Mouse (Mus musculus): ENCODE measurements around the gene Apol9b.
"Not testable (repeated sequence)": the region's sequence is repeated elsewhere in the genome, so short reads cannot be mapped to it uniquely, and the experiment has no call there.

Gene Apol9b

GRCm38 (mm10) chr15:77728739-77729138, at the start of gene Apol9b:
Gene Apol9b, plus strand, starts transcription at chr15:77729039.
- not testable (repeated sequence) for DNase-seq

GRCm38 (mm10) chr15:77683944-77684343, 44.9 kb upstream of the Apol9b start:
- DNase-seq = peak; percentile 55

DNA sequence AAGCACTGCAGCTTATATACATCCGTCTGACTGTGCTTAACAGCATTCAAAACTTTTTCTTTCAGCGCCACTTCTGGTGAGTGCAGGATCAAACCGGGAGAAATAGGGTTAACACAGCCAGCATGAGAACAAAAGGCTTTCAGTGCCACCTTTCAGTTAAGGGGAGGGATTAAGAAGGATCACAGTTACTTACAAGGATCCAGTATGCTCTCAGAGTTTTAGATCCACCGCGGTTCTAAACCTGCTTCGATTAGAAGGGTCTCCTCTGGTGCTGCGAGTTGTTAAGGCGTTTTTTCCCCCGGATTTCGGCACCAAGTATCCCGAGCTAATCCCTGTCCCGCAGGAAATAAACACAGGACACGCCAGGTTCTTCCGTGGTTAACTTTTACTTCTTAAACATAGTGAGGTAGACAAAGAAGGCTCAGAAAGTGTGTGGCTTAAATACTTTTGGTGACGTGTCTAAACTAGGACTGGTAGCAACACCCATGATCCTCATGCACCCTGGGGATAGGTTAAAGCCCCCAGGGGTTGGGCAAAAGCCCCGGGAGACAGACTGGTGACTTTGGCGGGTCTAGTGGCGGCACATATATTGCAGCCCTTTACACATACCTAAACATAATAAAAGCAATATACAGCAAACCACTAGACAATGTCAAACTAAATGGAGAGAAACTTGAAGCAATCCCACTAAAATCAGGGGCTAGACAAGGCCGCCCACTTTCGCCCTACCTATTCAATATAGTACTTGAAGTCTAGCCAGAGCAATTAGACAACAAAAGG, 37.1 kb upstream of the Apol9b start:
- DNase-seq = not testable (repeated sequence)

DNA sequence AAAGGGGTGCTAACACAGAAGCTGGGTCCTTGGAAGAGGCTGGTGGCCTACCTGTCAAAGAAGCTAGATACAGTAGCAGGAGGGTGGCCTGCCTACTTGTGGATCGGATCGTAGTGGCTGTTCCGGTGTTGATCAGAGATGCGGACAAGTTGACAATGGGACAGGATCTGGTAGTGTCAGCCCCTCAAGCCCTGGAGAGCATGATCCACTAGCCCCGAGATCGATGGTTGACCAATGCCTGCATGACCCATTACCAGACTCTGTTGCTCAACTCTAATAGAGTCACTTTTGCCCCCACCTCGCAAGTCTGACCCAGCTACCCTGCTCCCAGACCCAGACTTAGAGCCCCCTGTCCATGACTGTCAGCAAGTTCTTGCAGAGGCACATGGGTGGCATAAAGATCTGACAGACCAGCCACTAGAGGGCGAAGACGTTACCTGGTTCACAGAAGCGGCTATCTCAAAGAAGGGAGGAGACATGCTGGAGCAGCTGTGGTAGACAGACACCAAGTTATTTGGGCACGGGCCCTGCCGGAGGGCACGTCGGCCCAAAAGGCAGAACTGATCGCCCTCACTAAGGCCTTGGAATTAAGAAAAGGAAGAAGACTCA, 34.0 kb upstream of the Apol9b start:
- not testable (repeated sequence) for DNase-seq

GRCm38 (mm10) chr15:77698656-77699055, 30.2 kb upstream of the Apol9b start, which contains the start of gene Apol7e:
Gene Apol7e, plus strand, starts transcription at chr15:77698857.
- not testable (repeated sequence) for DNase-seq

DNA sequence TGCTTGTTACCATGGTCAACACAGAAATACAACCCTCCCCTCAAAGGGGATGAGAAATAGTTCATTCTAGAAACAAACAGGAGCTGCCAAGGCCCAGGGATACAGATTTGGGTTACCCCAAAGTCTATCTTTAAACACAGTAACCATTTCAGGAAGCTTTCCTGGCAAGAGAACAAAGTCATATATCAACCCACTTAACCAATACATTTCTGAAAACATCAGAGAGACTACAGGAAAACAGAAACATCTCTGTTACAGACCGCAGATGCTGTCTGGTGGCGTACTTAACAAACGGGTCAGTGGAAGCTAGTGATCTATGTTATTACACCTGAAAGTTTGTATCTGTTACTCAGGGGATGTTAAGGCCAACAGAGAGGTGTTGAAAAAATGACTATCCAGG, 23.5 kb upstream of the Apol9b start:
- DNase-seq = not testable (repeated sequence)

GRCm38 (mm10) chr15:77708936-77709335, 19.9 kb upstream of the Apol9b start:
- DNase-seq = not testable (repeated sequence)

- not testable (repeated sequence) for DNase-seq
Measured at GRCm38 (mm10) chr15:77718240-77718639, 10.6 kb upstream of the Apol9b start.

- not testable (repeated sequence) for DNase-seq
Measured at GRCm38 (mm10) chr15:77721509-77721908, 7.3 kb upstream of the Apol9b start.

DNA sequence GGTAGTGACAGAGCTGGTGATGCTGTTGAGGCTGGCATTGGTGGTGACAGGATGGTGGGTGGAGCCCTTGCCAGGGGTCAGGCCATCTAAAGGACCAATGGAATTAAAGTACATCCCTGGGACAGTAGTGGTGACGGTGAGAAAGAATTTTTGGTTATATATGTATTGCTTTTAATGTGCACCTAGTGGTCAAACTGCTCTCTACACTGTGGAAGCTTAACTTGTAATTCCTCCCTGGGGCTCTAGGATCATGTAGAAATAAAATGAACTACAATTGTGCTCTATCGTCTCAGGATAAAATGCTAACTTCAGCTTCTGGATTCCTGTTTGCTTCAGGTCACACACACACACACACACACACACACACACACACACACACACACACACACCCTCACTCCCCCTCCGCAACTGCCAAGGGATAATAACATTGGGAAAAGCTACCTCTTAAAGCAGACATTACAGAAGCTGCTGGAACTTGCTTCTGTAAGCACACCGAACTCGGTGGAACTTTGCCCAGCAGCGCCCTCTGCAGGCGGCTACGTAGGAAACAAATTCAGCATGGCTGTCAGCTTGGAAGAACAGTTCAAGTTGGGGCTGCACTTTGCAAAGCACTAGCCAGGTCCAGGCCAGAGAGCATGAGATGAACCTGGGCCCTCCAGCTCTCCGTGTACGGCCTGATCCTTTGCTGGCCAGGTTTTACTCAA, 4.5 kb upstream of the Apol9b start:
- DNase-seq = not testable (repeated sequence)

DNA sequence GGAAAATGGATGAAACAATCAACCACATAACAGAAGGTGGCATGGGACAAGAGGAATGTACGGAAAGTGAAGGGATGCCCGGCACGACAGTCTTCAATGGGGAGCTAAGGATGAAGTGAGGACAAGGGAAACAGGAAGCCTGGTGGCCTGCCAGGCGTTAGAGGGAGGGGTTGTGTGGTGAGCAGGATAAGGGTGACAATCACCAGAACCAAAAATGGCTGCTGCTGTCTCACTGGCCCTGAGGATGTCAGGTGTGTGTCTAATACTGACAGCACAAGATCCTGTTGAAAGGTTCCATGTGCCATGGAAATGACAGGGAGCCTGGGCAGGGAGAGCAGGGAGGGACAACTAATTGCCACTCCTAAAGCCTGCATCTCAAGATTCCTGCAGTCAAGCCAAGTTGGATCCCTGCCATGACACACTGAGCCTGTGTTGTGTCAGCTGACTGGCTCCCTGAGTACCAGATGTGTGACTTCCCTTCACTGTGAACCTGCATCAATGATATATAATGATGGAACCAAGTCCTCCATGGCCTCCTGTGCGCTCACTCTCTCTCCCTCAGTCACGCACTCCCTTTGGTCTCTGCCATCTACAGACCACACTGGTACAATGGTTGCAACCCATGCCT, 3.3 kb upstream of the Apol9b start:
- DNase-seq = not testable (repeated sequence)

- DNase-seq = not testable (repeated sequence)
Measured at GRCm38 (mm10) chr15:77727139-77727538, 1.7 kb upstream of the Apol9b start.

DNA sequence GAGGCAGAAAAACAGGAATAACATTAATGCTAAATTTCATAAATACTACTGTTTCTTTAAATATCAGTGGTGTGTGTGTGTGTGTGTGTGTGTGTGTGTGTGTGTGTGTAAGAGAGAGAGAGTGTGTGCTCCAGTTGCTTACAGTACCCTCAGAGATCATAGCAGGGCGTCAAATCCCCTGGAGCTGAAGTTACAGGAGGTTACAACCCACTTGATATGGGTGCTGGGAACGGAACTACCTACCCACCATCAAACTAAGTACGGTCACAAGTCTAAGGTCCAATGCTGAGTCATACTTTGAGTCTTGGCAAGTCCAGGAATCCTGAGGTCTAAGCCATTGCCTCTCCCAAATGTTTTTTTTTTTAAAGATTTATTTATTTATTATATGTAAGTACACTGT, 1.1 kb upstream of the Apol9b start:
- not testable (repeated sequence) for DNase-seq

DNA sequence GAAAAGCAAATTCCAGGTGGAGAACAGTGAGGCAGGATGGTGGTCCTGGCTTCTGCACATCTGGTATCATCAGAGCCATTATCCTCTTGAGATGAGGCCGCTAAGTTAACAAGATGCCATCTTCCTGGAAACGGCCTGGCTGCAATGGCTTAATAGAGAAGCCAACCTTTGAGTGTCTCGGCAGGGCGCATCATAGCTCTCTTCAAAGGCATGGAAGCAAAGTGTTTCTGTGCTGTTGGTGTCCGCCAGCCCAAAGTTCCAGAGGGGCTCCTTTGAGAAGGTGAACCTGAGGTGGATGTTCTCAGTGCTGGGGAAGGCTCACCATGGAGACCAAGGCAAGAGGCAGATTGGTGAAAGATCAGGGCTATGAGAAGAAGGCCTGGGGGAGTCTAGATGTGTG, 2.8 kb downstream of the Apol9b start:
- no peak for DNase-seq

GRCm38 (mm10) chr15:77732851-77733250, 4.0 kb downstream of the Apol9b start:
- DNase-seq = not testable (repeated sequence)

GRCm38 (mm10) chr15:77733380-77733779, 4.5 kb downstream of the Apol9b start:
- not testable (repeated sequence) for DNase-seq

- DNase-seq = not testable (repeated sequence)
Measured at GRCm38 (mm10) chr15:77733903-77734302, 5.1 kb downstream of the Apol9b start.

GRCm38 (mm10) chr15:77740511-77741297, 11.9 kb downstream of the Apol9b start:
- no peak for DNase-seq

- DNase-seq = not testable (repeated sequence)
Measured at GRCm38 (mm10) chr15:77741556-77741955, 12.7 kb downstream of the Apol9b start.

DNA sequence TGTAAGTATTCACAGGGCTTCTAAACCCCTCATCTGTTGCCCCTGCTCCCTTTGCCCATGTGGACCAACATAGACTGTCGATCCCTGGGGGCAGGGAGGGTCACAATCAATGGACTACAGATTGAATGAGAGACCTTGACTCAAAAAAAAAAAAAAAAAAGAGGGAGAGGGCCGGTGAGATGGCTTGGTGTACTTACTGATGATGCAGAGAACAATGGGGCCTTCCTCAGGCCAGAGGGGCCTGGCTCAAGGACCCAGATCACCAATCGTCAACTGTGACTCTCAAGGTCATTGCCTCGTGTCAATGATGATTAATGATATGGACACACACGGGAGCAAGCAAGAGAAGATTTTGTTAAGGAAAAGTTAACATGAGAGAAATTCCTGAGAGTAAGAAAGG, 15.8 kb downstream of the Apol9b start:
- no peak for DNase-seq

- no peak for DNase-seq
Measured at GRCm38 (mm10) chr15:77745081-77745480, 16.2 kb downstream of the Apol9b start.

- no peak for DNase-seq
Measured at GRCm38 (mm10) chr15:77746326-77746725, 17.5 kb downstream of the Apol9b start.

Data from right cerebral cortex, postnatal 4 days (tissue).